Mouse (Mus musculus) limb, embryonic 14.5 days (tissue): Measurements from ENCODE around the gene Rasa2. TPM values are rescaled to one million over a fixed set of nuclear protein-coding genes. Genes with fewer than 3 reads are reported as not detected.

Experiments used
- ATAC-seq: fragments of 200-750 bp; cut with Nextera tagmentation; 2 replicates; pipeline ENCODE4 v1.8.0; 2017; ENCODE audit warnings: low read depth, moderate number of reproducible peaks, moderate TSS enrichment; ENCODE audit not compliant: low FRiP score
- DNase-seq: peaks from one replicate; pipeline ENCODE4 v3.0.0-alpha.2; 2015; ENCODE audit warnings: low spot score
- H3K27ac ChIP-seq: fragments of 300-500 bp; sonication (generic); replicated peaks from 2 replicates; pipeline ENCODE4 v1.5.1; 2014; ENCODE audit warnings: low read depth, mild to moderate bottlenecking, low read length, moderate library complexity, mixed read lengths
- H3K27me3 ChIP-seq: fragments of 300-500 bp; sonication (generic); 2 replicates; pipeline ENCODE4 v1.6.1; 2014; ENCODE audit warnings: low read length, mixed read lengths; ENCODE audit not compliant: control insufficient read depth, insufficient read depth
- H3K36me3 ChIP-seq: fragments of 300-500 bp; sonication (generic); 2 replicates; pipeline ENCODE4 v1.6.1; 2014; ENCODE audit warnings: mild to moderate bottlenecking, low read length, moderate library complexity, mixed read lengths; ENCODE audit not compliant: control insufficient read depth, insufficient read depth
- H3K4me1 ChIP-seq: fragments of 300-500 bp; sonication (generic); 2 replicates; pipeline ENCODE4 v1.6.1; 2014; ENCODE audit warnings: antibody characterized with exemption, low read length, mixed read lengths; ENCODE audit not compliant: control insufficient read depth, insufficient read depth
- H3K4me2 ChIP-seq: fragments of 300-500 bp; sonication (generic); replicated peaks from 2 replicates; pipeline ENCODE4 v1.6.1; 2014; ENCODE audit warnings: low read depth, mild to moderate bottlenecking, low read length, moderate library complexity; ENCODE audit not compliant: severe bottlenecking
- H3K4me3 ChIP-seq: fragments of 300-500 bp; sonication (generic); replicated peaks from 2 replicates; pipeline ENCODE4 v1.5.1; 2014; ENCODE audit warnings: low read length
- H3K9ac ChIP-seq: fragments of 300-500 bp; sonication (generic); 2 replicates; pipeline ENCODE4 v1.6.1; 2014; ENCODE audit warnings: mild to moderate bottlenecking, low read depth, low read length, moderate library complexity; ENCODE audit not compliant: severe bottlenecking
- H3K9me3 ChIP-seq: fragments of 300-500 bp; sonication (generic); 2 replicates; pipeline ENCODE4 v1.6.1; 2016; ENCODE audit warnings: low read length; ENCODE audit not compliant: control insufficient read depth
- POLR2A ChIP-seq: fragments of 200-500 bp; IDR thresholded peaks from 2 replicates; pipeline ENCODE4 v1.8.0; 2012; ENCODE audit warnings: inconsistent platforms, mild to moderate bottlenecking, moderate library complexity, borderline replicate concordance; ENCODE audit not compliant: insufficient read depth, insufficient read length; ENCODE audit errors: extremely low read depth
- WGBS: fragments of 180-500 bp; shearing (Covaris S2); extraction: QIAGEN DNeasy Blood & Tissue Kit; methylation state at CpG from one replicate; pipeline ENCODE4 v1.1.7; 2014; 5-methylcytosine and 5-hydroxymethylcytosine counted together
- polyA plus RNA-seq, 2 experiments: library from polyadenylated mRNA; depleted of rRNA in 1 of 2; stranded (reverse) in 1 of 2; unstranded in 1 of 2; fragments of >200 nt; fragmentation: Nextera tagmentation in 1 of 2; extraction: Ambion mirVana in 1 of 2; gene quantifications; 2 replicates each; pipeline versions ENCODE4 v1.2.1 to v1.2.3; 2012 to 2014

Rasa2 gene
- polyA plus RNA-seq, 2 experiments, result 10.9 to 20.6 TPM

DNA sequence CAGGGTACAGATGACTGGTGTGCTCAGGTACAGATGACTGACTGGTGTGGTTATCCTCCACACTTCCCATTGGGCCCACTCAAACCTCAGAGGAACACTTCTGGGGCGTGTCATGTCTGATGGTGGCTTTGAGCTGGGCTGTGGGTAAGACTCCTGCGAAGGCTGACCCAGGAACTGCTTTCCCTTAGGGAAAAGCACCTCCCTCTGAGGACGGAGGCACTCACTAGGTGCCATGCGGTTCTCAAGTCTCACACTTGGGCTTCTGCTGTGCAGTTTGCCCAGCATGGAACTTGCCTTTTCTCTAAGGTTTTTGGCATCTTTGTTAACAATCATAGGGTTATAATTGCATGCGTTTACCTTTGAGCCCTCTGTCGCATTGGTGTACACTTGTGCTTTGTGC, 96.0 kb downstream of the Rasa2 start:
- 0 out of 2 replicates have a peak, but pooled peaks cover 4% of the 10 kb centered on the region for H3K36me3 ChIP-seq
- ATAC-seq (no peak), DNase-seq (no peak)
- H3K27ac ChIP-seq, result no peak overlapping the region
- WGBS, result 82% methylated on average over 6 of the region's 6 CpGs
- H3K27me3 ChIP-seq, result no peaks in the 10 kb centered on the region
- no peaks in the 10 kb centered on the region for H3K9me3 ChIP-seq
- peaks cover 8% of the 10 kb centered on the region for H3K4me1 ChIP-seq
- no peak overlapping the region for H3K9ac ChIP-seq
- H3K4me2 ChIP-seq, result no peak overlapping the region
- no peak for TF ChIP-seq POLR2A
- no peak overlapping the region for H3K4me3 ChIP-seq

DNA sequence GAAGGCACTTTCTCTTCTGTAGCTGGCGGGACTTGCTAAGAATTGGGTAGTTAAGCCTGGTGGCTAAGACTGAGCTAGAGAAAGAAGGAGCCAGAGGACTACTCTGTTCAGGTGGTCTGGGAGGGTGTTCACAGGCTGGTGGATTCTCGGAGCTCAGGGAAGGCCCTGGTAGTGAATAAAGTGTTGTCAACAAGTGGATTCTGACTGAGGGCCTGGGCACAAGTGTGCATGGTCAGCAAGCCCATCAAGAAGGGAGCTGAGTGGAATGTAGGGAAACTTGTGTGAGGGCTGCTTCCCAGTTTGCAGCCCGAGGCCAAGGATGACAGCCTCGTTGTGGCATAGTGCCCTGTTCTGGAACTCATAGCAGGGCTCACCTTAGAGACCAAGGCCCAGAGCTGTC, 97.2 kb downstream of the Rasa2 start:
- ATAC-seq, result no peak
- TF ChIP-seq POLR2A, result no peak
- 87% methylated on average over 4 of the region's 4 CpGs for WGBS
- H3K4me2 ChIP-seq, result no peak overlapping the region
- no peak overlapping the region for H3K4me3 ChIP-seq
- H3K4me1 ChIP-seq, result peaks cover 14% of the 10 kb centered on the region
- H3K9me3 ChIP-seq, result no peaks in the 10 kb centered on the region
- H3K27ac ChIP-seq, result no peak overlapping the region
- no peaks in the 10 kb centered on the region for H3K27me3 ChIP-seq
- no peaks in the 10 kb centered on the region for H3K36me3 ChIP-seq
- DNase-seq, result no peak
- no peak overlapping the region for H3K9ac ChIP-seq

DNA sequence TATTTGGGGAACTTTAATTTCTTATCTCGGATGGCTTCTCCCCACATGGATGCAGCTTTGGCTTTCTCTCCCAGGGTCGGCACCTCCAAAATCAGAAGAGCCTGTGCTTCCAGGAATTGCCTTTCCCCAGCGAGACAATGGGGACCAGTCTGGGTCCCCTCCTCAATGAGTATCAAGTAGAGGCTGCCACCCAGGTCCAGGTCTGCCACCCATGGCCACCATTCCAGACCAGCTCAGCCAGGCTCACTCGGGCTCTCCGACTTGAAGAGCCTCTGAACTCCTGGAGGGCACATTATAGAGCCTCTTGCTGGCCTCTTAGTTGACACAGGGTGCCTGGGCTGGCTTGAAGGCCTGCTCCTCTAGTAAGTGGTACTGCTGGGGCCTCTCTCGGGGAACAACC, 97.9 kb downstream of the Rasa2 start:
- Histone ChIP-seq H3K36me3 (no peaks in the 10 kb centered on the region), H3K4me2 (no peak overlapping the region), H3K9ac (no peak overlapping the region), H3K27ac (no peak overlapping the region), H3K9me3 (no peaks in the 10 kb centered on the region), H3K4me3 (no peak overlapping the region), H3K4me1 (peaks cover 14% of the 10 kb centered on the region), H3K27me3 (no peaks in the 10 kb centered on the region)
- no peak for TF ChIP-seq POLR2A
- DNase-seq (no peak), ATAC-seq (no peak)
- WGBS, result 79% methylated on average over 6 of the region's 6 CpGs

DNA sequence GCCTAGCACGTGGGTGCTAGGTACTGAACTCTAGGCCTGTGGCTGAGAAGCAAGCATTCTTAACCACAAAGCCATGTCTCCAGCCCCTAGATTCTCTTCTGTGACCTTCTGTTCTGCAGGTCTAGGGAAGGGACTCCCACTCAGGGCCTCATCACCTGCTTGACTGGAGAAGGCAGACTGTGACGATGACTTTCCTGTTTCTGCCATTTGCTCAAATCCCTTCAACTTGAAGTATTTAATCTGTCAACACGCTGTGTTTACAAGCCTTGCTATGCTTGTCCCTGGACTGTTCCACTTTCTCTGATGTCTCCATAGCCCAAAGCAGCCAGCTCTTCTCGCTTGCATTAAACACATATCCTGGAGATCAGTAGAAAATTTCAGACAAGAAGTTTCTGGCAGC, 98.9 kb downstream of the Rasa2 start:
- no peak overlapping the region for H3K9ac ChIP-seq
- H3K9me3 ChIP-seq, result no peaks in the 10 kb centered on the region
- DNase-seq, result no peak
- no peak overlapping the region for H3K4me2 ChIP-seq
- no peaks in the 10 kb centered on the region for H3K27me3 ChIP-seq
- peaks cover 14% of the 10 kb centered on the region for H3K4me1 ChIP-seq
- H3K27ac ChIP-seq, result no peak overlapping the region
- no peak for TF ChIP-seq POLR2A
- no peaks in the 10 kb centered on the region for H3K36me3 ChIP-seq
- H3K4me3 ChIP-seq, result no peak overlapping the region
- ATAC-seq, result no peak
- WGBS, result 52% methylated on average over 4 of the region's 4 CpGs

GRCm38 (mm10) chr9:96530674-96531081, 100.7 kb downstream of the Rasa2 start:
- Histone ChIP-seq H3K4me1 (peaks cover 11% of the 10 kb centered on the region), H3K9me3 (no peaks in the 10 kb centered on the region), H3K4me2 (peak overlapping the region; percentile 39), H3K36me3 (no peaks in the 10 kb centered on the region), H3K9ac (no peak overlapping the region), H3K27ac (no peak overlapping the region), H3K4me3 (peak overlapping the region; percentile 9; the same call in 1 of the 2 replicates), H3K27me3 (no peaks in the 10 kb centered on the region)
- DNase-seq, result peak; percentile 84
- 10% methylated on average over 11 of the region's 11 CpGs for WGBS
- peak; percentile 81 for ATAC-seq
- no peak for TF ChIP-seq POLR2A
